In genomic region chr6:22216276-22216973, GRCm38 (mm10) we compare ENCODE assay signal across 18 mouse cellular contexts.
DNase-seq lines count a peak whose midpoint lies in the region; ATAC-seq and TF ChIP-seq lines count a peak whose summit lies in the region.
"Had no signal": no experiment of that assay in that cellular context is flagged by ENCODE, and none has a peak within 500 bp of the region (broad histone marks: within the 10 kb centered on the region; RNA-seq: fewer than 3 reads in every experiment).

No protein-coding gene starts in this region.

- DNase-seq in adrenal gland, adult (ENCODE audit: inconsistent age in 2 of 2, low spot score in 1 of 2), result peak; percentile 13 to 47
- DNase-seq in adrenal gland, postnatal 14 days, result no peak
- peak; percentile 15 for DNase-seq in midbrain, postnatal 0 days (ENCODE audit: low spot score)
- peak; percentile 4 for DNase-seq in large intestine, adult 2 months (ENCODE audit: low read depth, low spot score)
- DNase-seq in urinary bladder, postnatal 4 days (ENCODE audit: low spot score in 2 of 2), result no peak
- DNase-seq in thymus, adult 2 months, result no peak
- DNase-seq in hindbrain, postnatal 0 days (ENCODE audit: low spot score), result no peak
- DNase-seq: gastrocnemius, postnatal 25 days; kidney, adult 2 months; lung, adult 18-20 months; spleen, adult 18-20 months had no signal

- ATAC-seq in midbrain, postnatal 0 days (ENCODE audit: low FRiP score), result no peak
- no peak for ATAC-seq in midbrain, embryonic 15.5 days (replicated peaks)
- ATAC-seq in hindbrain, postnatal 0 days, result no peak
- ATAC-seq: activated CD4-positive, CD25-positive, alpha-beta regulatory T cell, adult 4 months; forebrain, embryonic 13.5 days had no signal

- TF ChIP-seq POLR2A in thymus, adult 2 months (IDR thresholded peaks at IDR 0.05; ENCODE audit: control insufficient read depth, extremely low read depth, insufficient read depth, low read length, poor library complexity), result no peak

- H3K9ac ChIP-seq in midbrain, postnatal 0 days (replicated peaks; ENCODE audit: low read length, poor library complexity, severe bottlenecking), result no peak overlapping the region
- no peak overlapping the region for H3K9ac ChIP-seq in midbrain, embryonic 15.5 days
- H3K9ac ChIP-seq in hindbrain, postnatal 0 days (replicated peaks; ENCODE audit: low read length), result no peak overlapping the region
- H3K9ac ChIP-seq: forebrain, embryonic 13.5 days; heart, embryonic 12.5 days had no signal

- no peak for TF ChIP-seq CTCF in midbrain, postnatal 0 days (IDR thresholded peaks at IDR 0.05)
- no peak for TF ChIP-seq CTCF in thymus, adult 2 months (IDR thresholded peaks at IDR 0.05; ENCODE audit: borderline replicate concordance, control insufficient read depth, extremely low read depth, insufficient read depth, low read length, poor library complexity)
- no peak for TF ChIP-seq CTCF in hindbrain, postnatal 0 days (IDR thresholded peaks at IDR 0.05; ENCODE audit: low read depth)

- no peaks in the 10 kb centered on the region for H3K9me3 ChIP-seq in midbrain, postnatal 0 days (ENCODE audit: low read length)
- no peaks in the 10 kb centered on the region for H3K9me3 ChIP-seq in midbrain, embryonic 15.5 days
- no peaks in the 10 kb centered on the region for H3K9me3 ChIP-seq in hindbrain, postnatal 0 days (ENCODE audit: low read length)
- H3K9me3 ChIP-seq: forebrain, embryonic 13.5 days; G1E; heart, embryonic 12.5 days; megakaryocyte, embryonic 14.5 days had no signal

- H3K36me3 ChIP-seq in midbrain, postnatal 0 days (ENCODE audit: insufficient read depth, low read length), result no peaks in the 10 kb centered on the region
- no peaks in the 10 kb centered on the region for H3K36me3 ChIP-seq in midbrain, embryonic 15.5 days (replicated peaks)
- H3K36me3 ChIP-seq in thymus, adult 2 months (ENCODE audit: control insufficient read depth, insufficient read depth, low read length), result no peaks in the 10 kb centered on the region
- no peaks in the 10 kb centered on the region for H3K36me3 ChIP-seq in hindbrain, postnatal 0 days (ENCODE audit: insufficient read depth, low read length)
- H3K36me3 ChIP-seq: G1E; heart, embryonic 12.5 days had no signal

- WGBS in midbrain, postnatal 0 days, result 88% methylated on average over 14 of the region's 14 CpGs
- WGBS in midbrain, embryonic 15.5 days, result 83% methylated on average over 14 of the region's 14 CpGs
- 47% methylated on average over 14 of the region's 14 CpGs for WGBS in large intestine, adult 2 months
- WGBS in thymus, adult 2 months, result 91% methylated on average over 14 of the region's 14 CpGs
- WGBS in hindbrain, postnatal 0 days, result 74% methylated on average over 14 of the region's 14 CpGs

- H3K4me1 ChIP-seq in midbrain, postnatal 0 days (ENCODE audit: insufficient read depth, low read length), result no peaks in the 10 kb centered on the region
- no peaks in the 10 kb centered on the region for H3K4me1 ChIP-seq in midbrain, embryonic 15.5 days
- peaks cover 3% of the 10 kb centered on the region; the same call in 1 of the 2 replicates for H3K4me1 ChIP-seq in thymus, adult 2 months (replicated peaks; ENCODE audit: control insufficient read depth, insufficient read depth, low read length)
- H3K4me1 ChIP-seq in hindbrain, postnatal 0 days (ENCODE audit: insufficient read depth, low read length), result no peaks in the 10 kb centered on the region
- H3K4me1 ChIP-seq: forebrain, embryonic 13.5 days had no signal

- H3K4me2 ChIP-seq in midbrain, postnatal 0 days (ENCODE audit: low read depth, low read length, poor library complexity, severe bottlenecking), result no peak overlapping the region
- no peak overlapping the region for H3K4me2 ChIP-seq in midbrain, embryonic 15.5 days
- H3K4me2 ChIP-seq in hindbrain, postnatal 0 days (ENCODE audit: low read depth, low read length), result no peak overlapping the region
- H3K4me2 ChIP-seq: forebrain, embryonic 13.5 days; heart, embryonic 12.5 days had no signal

- H3K27ac ChIP-seq in midbrain, postnatal 0 days (ENCODE audit: low read depth, low read length), result no peak overlapping the region
- H3K27ac ChIP-seq in midbrain, embryonic 15.5 days, result no peak overlapping the region
- H3K27ac ChIP-seq in thymus, adult 2 months (ENCODE audit: control insufficient read depth, insufficient read depth, low read length), result no peak overlapping the region
- no peak overlapping the region for H3K27ac ChIP-seq in hindbrain, postnatal 0 days
- H3K27ac ChIP-seq: forebrain, embryonic 13.5 days; layer of hippocampus, adult 2 months had no signal

- no peaks in the 10 kb centered on the region for H3K27me3 ChIP-seq in midbrain, postnatal 0 days (ENCODE audit: insufficient read depth, low read length)
- H3K27me3 ChIP-seq in midbrain, embryonic 15.5 days (replicated peaks), result no peaks in the 10 kb centered on the region
- no peaks in the 10 kb centered on the region for H3K27me3 ChIP-seq in thymus, adult 2 months (ENCODE audit: control insufficient read depth, insufficient read depth, low read length)
- H3K27me3 ChIP-seq in hindbrain, postnatal 0 days (ENCODE audit: insufficient read depth, low read length), result no peaks in the 10 kb centered on the region
- H3K27me3 ChIP-seq: forebrain, embryonic 13.5 days; heart, embryonic 12.5 days; megakaryocyte, embryonic 14.5 days had no signal

- H3K4me3 ChIP-seq in midbrain, postnatal 0 days (ENCODE audit: low read depth, low read length), result no peak overlapping the region
- no peak overlapping the region for H3K4me3 ChIP-seq in midbrain, embryonic 15.5 days
- H3K4me3 ChIP-seq in thymus, adult 2 months (ENCODE audit: control insufficient read depth, insufficient read depth, low read length), result no peak overlapping the region
- no peak overlapping the region for H3K4me3 ChIP-seq in hindbrain, postnatal 0 days (ENCODE audit: low read length)
- H3K4me3 ChIP-seq: forebrain, embryonic 13.5 days; heart, embryonic 12.5 days; layer of hippocampus, adult 2 months; megakaryocyte, embryonic 14.5 days had no signal

Comparison
In these comparisons a context has a peak if more than half of its experiments do, and no peak if none do; other contexts are left out.
1. DNase-seq: peak in adrenal gland, adult (2 of 2), midbrain, postnatal 0 days (single experiment) and large intestine, adult 2 months (single experiment); none in adrenal gland, postnatal 14 days (single experiment), urinary bladder, postnatal 4 days (0 of 2), thymus, adult 2 months (single experiment) and hindbrain, postnatal 0 days (single experiment).